Mouse (Mus musculus) right cerebral cortex, postnatal 14 days (tissue): ENCODE results near the gene B3galt6.

Experiments used
- DNase-seq: peaks from one replicate; pipeline ENCODE4 v3.0.0; 2022

B3galt6 gene

GRCm38 (mm10) chr4:155992241-155992905, at the start of gene B3galt6, which contains the start of gene Sdf4:
Gene B3galt6 (minus strand): TSS chr4:155992649.
Gene Sdf4 (plus strand): TSS chr4:155992872.
- DNase-seq, result peak; percentile 88

GRCm38 (mm10) chr4:156034901-156035300, 42.5 kb upstream of the B3galt6 start:
- no peak for DNase-seq

- no peak for DNase-seq
These were observed 41.9 kb upstream of the B3galt6 start for GRCm38 (mm10) chr4:156034301-156034700.

- DNase-seq, result no peak
These were observed 41.1 kb upstream of the B3galt6 start for GRCm38 (mm10) chr4:156033476-156034119.

GRCm38 (mm10) chr4:156032856-156033255, 40.4 kb upstream of the B3galt6 start:
- DNase-seq, result no peak

- DNase-seq, result peak; percentile 67
These were observed 39.3 kb upstream of the B3galt6 start for GRCm38 (mm10) chr4:156031593-156032391.

GRCm38 (mm10) chr4:156031255-156031592, 38.8 kb upstream of the B3galt6 start:
- no peak for DNase-seq

- DNase-seq, result no peak
These were observed 38.2 kb upstream of the B3galt6 start for GRCm38 (mm10) chr4:156030651-156031118.

- no peak for DNase-seq
These were observed 36.1 kb upstream of the B3galt6 start for GRCm38 (mm10) chr4:156028580-156028979.

GRCm38 (mm10) chr4:156026013-156026412, 33.6 kb upstream of the B3galt6 start, which contains the start of gene Tnfrsf18:
Gene Tnfrsf18 (plus strand): TSS chr4:156026164.
- peak; percentile 71 for DNase-seq

GRCm38 (mm10) chr4:156024184-156024583, 31.7 kb upstream of the B3galt6 start:
- no peak for DNase-seq

GRCm38 (mm10) chr4:156023520-156023919, 31.1 kb upstream of the B3galt6 start:
- no peak for DNase-seq

GRCm38 (mm10) chr4:156021942-156022419, 29.5 kb upstream of the B3galt6 start:
- DNase-seq, result no peak

GRCm38 (mm10) chr4:156021381-156021780, 28.9 kb upstream of the B3galt6 start:
- no peak for DNase-seq

GRCm38 (mm10) chr4:156019771-156020170, 27.3 kb upstream of the B3galt6 start:
- DNase-seq, result no peak

GRCm38 (mm10) chr4:156014436-156014835, 22.0 kb upstream of the B3galt6 start:
- DNase-seq, result no peak

- no peak for DNase-seq
These were observed 21.2 kb upstream of the B3galt6 start, which contains the start of gene Tnfrsf4 for GRCm38 (mm10) chr4:156013637-156014036. Gene Tnfrsf4 (plus strand): TSS chr4:156013843.

GRCm38 (mm10) chr4:156008369-156008768, 15.9 kb upstream of the B3galt6 start:
- DNase-seq, result no peak

GRCm38 (mm10) chr4:156004109-156004508, 11.7 kb upstream of the B3galt6 start:
- DNase-seq, result no peak

GRCm38 (mm10) chr4:155993606-155994005, 1.2 kb upstream of the B3galt6 start:
- no peak for DNase-seq

- DNase-seq, result peak; percentile 95
These were observed 578 bp upstream of the B3galt6 start for GRCm38 (mm10) chr4:155992906-155993547.

GRCm38 (mm10) chr4:155991908-155992230, 580 bp downstream of the B3galt6 start:
- DNase-seq, result no peak
